Mouse (Mus musculus) neural tube, embryonic 11.5 days (tissue): Measurements from ENCODE around the gene Olfr224. TPM values are rescaled to one million over a fixed set of nuclear protein-coding genes. Genes with fewer than 3 reads are reported as not detected.
"Not testable (repeated sequence)": the region's sequence is repeated elsewhere in the genome, so short reads cannot be mapped to it uniquely, and the experiment has no call there.

Source experiments
- ATAC-seq: fragments of 200-750 bp; cut with Nextera tagmentation; 2 replicates; pipeline ENCODE4 v1.8.0; 2017; ENCODE audit warnings: moderate number of reproducible peaks, mild to moderate bottlenecking, moderate TSS enrichment, moderate library complexity; ENCODE audit not compliant: insufficient read depth, low FRiP score, low TSS enrichment
- DNase-seq: peaks from one replicate; pipeline ENCODE4 v3.0.0-alpha.2; 2015; ENCODE audit warnings: low spot score
- H3K27ac ChIP-seq: fragments of 300-500 bp; sonication (generic); 2 replicates; pipeline ENCODE4 v1.5.1; 2014; ENCODE audit warnings: low read depth, mild to moderate bottlenecking, low read length
- H3K27me3 ChIP-seq: fragments of 300-500 bp; sonication (generic); 2 replicates; pipeline ENCODE4 v1.6.1; 2014; ENCODE audit warnings: mild to moderate bottlenecking, low read length, mixed read lengths; ENCODE audit not compliant: control insufficient read depth, insufficient read depth
- H3K36me3 ChIP-seq: fragments of 300-500 bp; sonication (generic); 2 replicates; pipeline ENCODE4 v1.6.1; 2014; ENCODE audit warnings: mild to moderate bottlenecking, low read length, moderate library complexity, mixed read lengths; ENCODE audit not compliant: control insufficient read depth, insufficient read depth
- H3K4me1 ChIP-seq: fragments of 300-500 bp; sonication (generic); 2 replicates; pipeline ENCODE4 v1.6.1; 2014; ENCODE audit warnings: low read length, mixed read lengths; ENCODE audit not compliant: control insufficient read depth, insufficient read depth
- H3K4me2 ChIP-seq: fragments of 300-500 bp; sonication (generic); 2 replicates; pipeline ENCODE4 v1.6.1; 2014; ENCODE audit warnings: low read depth, mild to moderate bottlenecking, moderate library complexity
- H3K4me3 ChIP-seq: fragments of 300-500 bp; sonication (generic); 2 replicates; pipeline ENCODE4 v1.5.1; 2014; ENCODE audit warnings: low read depth, low read length
- H3K9ac ChIP-seq: fragments of 300-500 bp; sonication (generic); 2 replicates; pipeline ENCODE4 v1.6.1; 2014; ENCODE audit warnings: mild to moderate bottlenecking, low read length
- H3K9me3 ChIP-seq: fragments of 300-500 bp; sonication (generic); 2 replicates; pipeline ENCODE4 v1.6.1; 2016; ENCODE audit warnings: low read length; ENCODE audit not compliant: control insufficient read depth
- WGBS: fragments of 180-500 bp; shearing (Covaris S2); extraction: QIAGEN DNeasy Blood & Tissue Kit; methylation state at CpG from one replicate; pipeline ENCODE4 v1.1.7; 2014; 5-methylcytosine and 5-hydroxymethylcytosine counted together
- polyA plus RNA-seq: library from polyadenylated mRNA; unstranded; fragments of >200 nt; fragmentation: Nextera tagmentation; extraction: Ambion mirVana; gene quantifications from 2 replicates; pipeline ENCODE4 v1.2.1, GENCODE M21; 2014

Olfr224 gene
- polyA plus RNA-seq, 1 experiment from 2014 or later: not detected

DNA sequence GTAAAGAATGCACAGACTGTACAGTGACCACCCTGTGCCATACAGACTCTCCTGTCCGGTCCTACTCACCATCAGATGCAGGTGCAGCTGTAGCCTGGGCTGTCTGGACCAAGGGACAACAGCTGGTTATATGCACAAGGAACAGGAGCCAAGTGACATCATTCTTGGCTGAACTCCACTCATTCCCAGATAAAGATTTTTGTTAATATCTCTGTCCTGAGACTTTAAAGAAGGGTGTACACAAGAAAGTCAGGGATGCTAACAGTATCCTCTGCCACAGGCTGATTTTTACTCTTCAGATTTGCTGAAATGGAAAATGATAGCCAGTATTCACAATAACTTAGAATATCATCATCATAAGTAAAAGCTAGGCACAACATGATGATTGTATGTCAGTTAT lies 14.8 kb downstream of the Olfr224 start, which contains the start of gene Olfr328:
Olfr328 (minus strand) TSS at position 101 of the 400 bp plus-strand sequence.
- H3K4me3 ChIP-seq: no peak within 1 kb of the TSS
- no peaks in the 10 kb centered on the region for H3K9me3 ChIP-seq
- H3K36me3 ChIP-seq: no peaks in the 10 kb centered on the region
- H3K27me3 ChIP-seq: no peaks in the 10 kb centered on the region
- no peak within 1 kb of the TSS for H3K4me2 ChIP-seq
- no peaks in the 10 kb centered on the region for H3K4me1 ChIP-seq
- no peak within 1 kb of the TSS for H3K9ac ChIP-seq
- ATAC-seq (no peak), DNase-seq (no peak)
- 89% methylated on average over 1 of the region's 1 CpGs for WGBS
- no peak within 1 kb of the TSS for H3K27ac ChIP-seq

GRCm38 (mm10) chr11:58546322-58546721 lies 24.0 kb downstream of the Olfr224 start, which contains the start of gene Olfr329-ps:
Gene Olfr329-ps (minus strand): TSS chr11:58546422.
- Histone ChIP-seq H3K36me3 (no peaks in the 10 kb centered on the region), H3K9me3 (no peaks in the 10 kb centered on the region), H3K4me3 (no peak within 1 kb of the TSS), H3K4me1 (no peaks in the 10 kb centered on the region), H3K27me3 (no peaks in the 10 kb centered on the region), H3K27ac (no peak within 1 kb of the TSS), H3K4me2 (no peak within 1 kb of the TSS), H3K9ac (no peak within 1 kb of the TSS)
- DNase-seq: no peak
- 88% methylated on average over 5 of the region's 5 CpGs for WGBS
- ATAC-seq: no peak

DNA sequence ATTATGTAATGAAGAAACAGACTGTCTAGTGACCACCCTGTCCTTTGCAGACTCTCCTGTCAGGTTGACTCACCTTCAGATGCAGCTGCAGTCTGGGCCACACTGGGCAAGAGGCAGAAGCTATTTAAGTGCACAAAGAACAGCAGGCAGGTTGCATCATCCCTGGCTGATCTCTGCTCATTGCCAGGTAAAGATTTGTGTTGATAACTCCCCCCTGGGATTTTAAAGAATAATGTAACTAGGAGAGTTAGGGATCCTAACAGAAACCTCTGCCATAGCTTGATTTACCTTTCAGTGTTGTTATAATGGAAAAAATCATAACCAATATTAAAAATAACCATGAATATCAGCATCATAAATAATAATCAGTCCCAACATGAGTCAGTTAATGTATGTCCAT lies 35.6 kb downstream of the Olfr224 start, which contains the start of gene Olfr330:
Olfr330 (minus strand) TSS at position 101 of the 400 bp plus-strand sequence.
- H3K27ac ChIP-seq, H3K4me2 ChIP-seq, H3K27me3 ChIP-seq, H3K4me3 ChIP-seq, H3K9me3 ChIP-seq, H3K9ac ChIP-seq, H3K4me1 ChIP-seq, DNase-seq, ATAC-seq, H3K36me3 ChIP-seq: not testable (repeated sequence)

DNA sequence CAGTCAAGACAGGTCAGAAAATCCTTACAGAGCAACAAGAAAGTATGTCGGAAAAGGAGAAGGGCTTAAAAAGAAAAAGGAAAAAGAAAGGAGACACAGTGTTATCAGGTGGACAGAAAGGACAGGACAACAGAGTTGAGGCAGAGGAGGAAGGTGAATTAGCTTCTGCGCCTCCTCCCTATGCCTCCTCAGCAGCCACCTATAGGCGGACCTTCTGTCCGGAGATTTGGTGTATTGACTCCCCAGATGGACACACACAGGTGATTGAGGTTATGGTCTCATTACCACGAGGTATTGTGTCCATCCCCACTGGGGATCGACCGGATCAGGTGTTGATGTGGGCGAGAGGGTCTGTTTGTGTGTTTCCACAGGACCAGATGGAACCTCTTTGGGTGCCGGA lies 50.6 kb downstream of the Olfr224 start:
- not testable (repeated sequence) for H3K4me2 ChIP-seq, H3K9ac ChIP-seq, H3K27ac ChIP-seq, H3K4me3 ChIP-seq, H3K9me3 ChIP-seq, H3K4me1 ChIP-seq, ATAC-seq, DNase-seq, H3K27me3 ChIP-seq, H3K36me3 ChIP-seq
- 96% methylated on average over 7 of the region's 9 CpGs for WGBS

DNA sequence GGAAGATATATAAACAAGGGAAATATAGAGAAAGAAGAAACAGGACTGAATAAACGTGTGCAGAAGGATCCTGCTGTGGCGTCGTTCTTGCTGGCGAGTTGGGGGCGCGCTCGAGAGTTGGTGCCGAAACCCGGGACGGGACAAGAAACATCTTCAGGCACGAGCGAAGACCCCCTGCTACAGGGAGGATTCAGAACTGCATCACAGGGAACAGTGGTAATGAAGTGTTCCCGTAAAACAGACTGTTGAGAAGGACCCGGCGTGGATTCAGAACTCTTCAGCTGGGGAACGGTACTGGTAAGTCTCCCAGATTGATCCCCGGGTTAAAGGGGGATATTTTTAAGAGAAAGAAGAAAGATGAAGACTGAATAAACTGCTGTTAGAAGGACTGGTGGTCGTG lies 51.4 kb downstream of the Olfr224 start:
- not testable (repeated sequence) for H3K27me3 ChIP-seq, DNase-seq, H3K4me3 ChIP-seq, H3K4me2 ChIP-seq, H3K36me3 ChIP-seq, H3K27ac ChIP-seq, ATAC-seq, H3K4me1 ChIP-seq, H3K9me3 ChIP-seq, H3K9ac ChIP-seq
- WGBS: 92% methylated on average over 17 of the region's 18 CpGs

Other genes with a start within 250 kb of the Olfr224 start
- gene Zfp672, start 240.2 kb downstream of the Olfr224 start, polyA plus RNA-seq: 25.5 and 27.7 TPM in 2 replicates
- gene Sh3bp5l, start 239.8 kb downstream of the Olfr224 start, polyA plus RNA-seq: 37.0 and 41.4 TPM in 2 replicates
- gene Lypd8, start 191.5 kb downstream of the Olfr224 start, polyA plus RNA-seq: not detected in 2 replicates
- gene 1810065E05Rik, start 149.4 kb downstream of the Olfr224 start, polyA plus RNA-seq: not detected in 2 replicates
- gene Gm12253, start 138.0 kb downstream of the Olfr224 start, polyA plus RNA-seq: not detected in 2 replicates
- gene Lypd9, start 117.6 kb downstream of the Olfr224 start, polyA plus RNA-seq: not detected in 2 replicates
- not detected in 2 replicates for gene Olfr30, start 108.3 kb downstream of the Olfr224 start, polyA plus RNA-seq
- not detected in 2 replicates for gene Olfr332, start 78.0 kb downstream of the Olfr224 start, polyA plus RNA-seq
- not detected in 2 replicates for gene Olfr331, start 68.0 kb downstream of the Olfr224 start, polyA plus RNA-seq
- not detected in 2 replicates for gene Olfr330, start 35.7 kb downstream of the Olfr224 start, polyA plus RNA-seq
- not detected in 2 replicates for gene Olfr329-ps, start 24.1 kb downstream of the Olfr224 start, polyA plus RNA-seq
- gene Olfr328, start 14.9 kb downstream of the Olfr224 start, polyA plus RNA-seq: not detected in 2 replicates
- not detected in 2 replicates for gene Olfr325, start 7.2 kb upstream of the Olfr224 start, polyA plus RNA-seq
- not detected in 2 replicates for gene Olfr324, start 24.6 kb upstream of the Olfr224 start, polyA plus RNA-seq
- gene 2210407C18Rik, start 45.5 kb upstream of the Olfr224 start, polyA plus RNA-seq: not detected in 2 replicates
- not detected in 2 replicates for gene Olfr323, start 59.9 kb upstream of the Olfr224 start, polyA plus RNA-seq
- gene Trim58, start 69.9 kb upstream of the Olfr224 start, polyA plus RNA-seq: 0.31 and 0.39 TPM in 2 replicates
- not detected in 2 replicates for gene Olfr322, start 88.2 kb upstream of the Olfr224 start, polyA plus RNA-seq
- gene Olfr320, start 110.5 kb upstream of the Olfr224 start, polyA plus RNA-seq: not detected in 2 replicates
- gene Olfr319, start 128.6 kb upstream of the Olfr224 start, polyA plus RNA-seq: not detected in 2 replicates
- gene Olfr318, start 153.5 kb upstream of the Olfr224 start, polyA plus RNA-seq: not detected in 2 replicates
- gene Olfr317, start 168.7 kb upstream of the Olfr224 start, polyA plus RNA-seq: not detected in 2 replicates
- gene Olfr316, start 182.2 kb upstream of the Olfr224 start, polyA plus RNA-seq: not detected in 2 replicates
- not detected in 2 replicates for gene Olfr315, start 202.6 kb upstream of the Olfr224 start, polyA plus RNA-seq
- gene Olfr314, start 212.4 kb upstream of the Olfr224 start, polyA plus RNA-seq: not detected in 2 replicates
- gene Fam183b, start 231.4 kb upstream of the Olfr224 start, polyA plus RNA-seq: 6.3 and 6.8 TPM in 2 replicates
- not detected in 2 replicates for gene Olfr313, start 244.4 kb upstream of the Olfr224 start, polyA plus RNA-seq